Mouse (Mus musculus): ENCODE results near the gene Stk39. TPM values are rescaled to one million over a fixed set of nuclear protein-coding genes. Genes with fewer than 3 reads are reported as not detected.

The Stk39 gene
- polyA plus RNA-seq, 1 experiment = not detected

GRCm38 (mm10) chr2:68466124-68467070, 5.7 kb downstream of the Stk39 start:
- no peak for TF ChIP-seq GATA1 (IDR thresholded peaks at IDR 0.05; ENCODE audit: low read length)

GRCm38 (mm10) chr2:68465266-68466123, 6.6 kb downstream of the Stk39 start:
- no peak for TF ChIP-seq GATA1 (IDR thresholded peaks at IDR 0.05; ENCODE audit: low read length)

DNA sequence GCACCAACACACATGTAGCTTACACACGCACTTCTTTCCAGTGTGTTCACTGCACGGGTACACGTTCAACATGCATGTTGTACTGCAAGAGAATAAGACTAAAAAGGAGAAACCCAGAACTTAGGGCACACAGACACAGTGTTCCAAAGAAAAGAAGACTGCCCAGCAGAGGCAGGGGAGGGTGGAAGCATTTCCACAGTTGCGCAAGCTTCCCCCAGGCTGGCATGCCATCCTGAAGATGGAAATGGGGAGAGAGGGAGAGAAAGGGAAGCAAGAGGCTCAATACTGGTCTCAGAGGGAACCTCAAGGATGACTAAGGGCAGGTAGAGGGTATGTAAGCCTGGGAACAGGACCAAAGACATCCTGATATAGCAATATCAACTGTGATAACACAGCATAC, 7.6 kb downstream of the Stk39 start:
- no peak for TF ChIP-seq GATA1 (IDR thresholded peaks at IDR 0.05; ENCODE audit: low read length)

GRCm38 (mm10) chr2:68463801-68464200, 8.3 kb downstream of the Stk39 start:
- TF ChIP-seq GATA1 (IDR thresholded peaks at IDR 0.05; ENCODE audit: low read length) = no peak

- TF ChIP-seq GATA1 (IDR thresholded peaks at IDR 0.05; ENCODE audit: low read length) = no peak
Measured at GRCm38 (mm10) chr2:68458115-68458514, 14.0 kb downstream of the Stk39 start.

DNA sequence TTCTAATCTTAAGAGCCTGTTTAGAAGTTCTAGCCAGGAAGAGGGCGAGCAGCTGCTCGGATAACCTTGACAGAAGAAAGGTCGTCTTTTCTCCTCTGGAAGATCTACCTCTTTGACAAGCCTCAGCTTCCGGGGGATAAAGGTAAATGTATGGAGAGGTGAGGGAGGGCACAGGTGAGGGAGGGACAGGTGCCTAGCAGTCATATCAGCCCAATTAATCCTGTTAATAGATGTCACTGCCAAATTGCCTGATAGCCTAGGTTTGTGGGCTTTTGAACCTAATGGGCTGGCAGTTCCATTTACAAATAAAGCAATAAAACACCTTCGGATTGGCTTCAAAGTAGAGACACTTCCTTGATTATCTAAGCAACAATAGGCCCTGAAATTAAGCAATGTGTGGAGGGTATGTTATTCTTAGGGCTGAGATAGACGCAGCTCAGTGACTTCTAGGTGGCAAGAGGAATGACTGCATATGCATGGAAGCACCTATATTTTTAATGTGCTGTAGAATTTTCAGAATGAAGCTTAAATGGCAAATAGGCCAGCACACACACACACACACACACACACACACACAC, 14.5 kb downstream of the Stk39 start:
- no peak for TF ChIP-seq GATA1 (IDR thresholded peaks at IDR 0.05; ENCODE audit: low read length)

GRCm38 (mm10) chr2:68456899-68457298, 15.2 kb downstream of the Stk39 start:
- TF ChIP-seq GATA1 (IDR thresholded peaks at IDR 0.05; ENCODE audit: low read length) = no peak

GRCm38 (mm10) chr2:68452379-68452778, 19.7 kb downstream of the Stk39 start:
- no peak for TF ChIP-seq GATA1 (IDR thresholded peaks at IDR 0.05; ENCODE audit: low read length)

GRCm38 (mm10) chr2:68448035-68448434, 24.0 kb downstream of the Stk39 start:
- no peak for TF ChIP-seq GATA1 (IDR thresholded peaks at IDR 0.05; ENCODE audit: low read length)

GRCm38 (mm10) chr2:68443141-68443540, 28.9 kb downstream of the Stk39 start:
- no peak for TF ChIP-seq GATA1 (IDR thresholded peaks at IDR 0.05; ENCODE audit: low read length)

DNA sequence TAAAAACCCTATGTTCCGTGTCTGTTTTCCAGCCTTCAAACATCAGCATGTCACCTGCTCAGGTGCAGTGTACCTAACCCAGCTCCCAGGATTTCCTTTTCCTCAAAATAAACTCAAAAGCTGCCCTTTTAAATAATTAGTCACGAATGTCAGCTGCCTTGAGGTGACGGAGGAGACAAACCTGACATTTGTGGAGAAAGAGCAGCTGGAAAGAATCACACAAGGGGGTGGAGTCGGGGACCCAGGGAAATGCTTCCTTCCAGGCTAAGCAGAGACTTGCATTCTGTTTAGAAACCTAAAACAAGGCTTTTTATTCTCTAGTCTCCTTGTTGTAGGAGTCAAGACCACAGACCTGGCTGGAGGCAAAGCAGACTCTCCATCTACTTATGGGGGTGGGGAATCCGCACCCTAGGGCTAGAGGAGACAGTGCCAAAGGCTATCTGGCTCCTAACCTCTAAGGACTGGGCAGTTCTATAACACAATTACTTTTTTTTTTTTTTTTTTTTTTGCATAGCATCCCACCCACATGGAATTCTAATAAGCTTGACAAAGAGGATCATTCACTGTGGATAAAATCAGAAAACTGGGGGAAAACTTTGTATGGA, 29.9 kb downstream of the Stk39 start:
- TF ChIP-seq GATA1 (IDR thresholded peaks at IDR 0.05; ENCODE audit: low read length) = no peak

- TF ChIP-seq GATA1 (IDR thresholded peaks at IDR 0.05; ENCODE audit: low read length) = no peak
Measured at GRCm38 (mm10) chr2:68439614-68440013, 32.5 kb downstream of the Stk39 start.

GRCm38 (mm10) chr2:68437920-68438319, 34.1 kb downstream of the Stk39 start:
- no peak for TF ChIP-seq GATA1 (IDR thresholded peaks at IDR 0.05; ENCODE audit: low read length)

DNA sequence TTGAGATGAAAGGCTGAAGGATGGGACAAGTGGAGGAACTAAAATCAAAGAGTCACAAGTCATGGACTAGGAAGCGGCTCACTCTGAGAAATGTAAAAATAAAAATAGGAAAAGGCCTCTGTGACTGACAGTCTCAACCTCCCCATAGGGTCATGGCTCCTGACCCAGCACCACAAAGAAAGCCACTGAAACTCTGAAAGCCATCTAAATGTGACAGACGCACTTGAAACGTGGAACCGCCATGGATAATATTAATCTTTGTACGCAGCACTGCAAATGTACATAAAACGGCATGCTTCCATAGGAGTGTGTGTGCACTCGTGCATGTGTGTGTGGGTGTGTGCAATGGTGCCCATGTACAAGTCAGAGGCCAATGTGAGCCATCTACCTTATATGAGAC, 34.9 kb downstream of the Stk39 start:
- TF ChIP-seq GATA1 (IDR thresholded peaks at IDR 0.05; ENCODE audit: low read length) = no peak

DNA sequence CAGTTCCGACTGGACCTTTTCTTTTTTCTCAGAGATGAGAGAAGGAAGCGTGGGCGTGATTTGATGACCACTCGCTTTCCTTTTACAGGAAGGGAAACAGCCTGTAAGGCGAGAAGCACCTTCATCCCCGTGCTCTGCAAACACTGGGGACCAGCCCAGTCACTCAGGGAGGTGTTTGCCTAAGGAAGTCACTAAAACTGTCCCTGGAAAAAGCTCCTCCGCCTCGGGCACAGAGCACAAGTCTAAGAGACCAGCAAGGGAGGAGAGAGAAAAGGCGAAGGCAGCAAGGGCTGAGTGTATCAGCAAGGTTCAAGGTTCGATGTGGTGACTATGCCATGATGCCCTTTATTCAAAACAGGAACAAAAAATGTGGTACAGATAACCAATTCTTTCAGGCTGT, 35.8 kb downstream of the Stk39 start:
- TF ChIP-seq GATA1 (IDR thresholded peaks at IDR 0.05; ENCODE audit: low read length) = no peak

All from G1E-ER4 (cell line).